Mouse (Mus musculus) T-cell, adult 2 months (primary cell): ENCODE data around the gene Nav2.

Source experiments
- DNase-seq: peaks from one replicate; pipeline ENCODE4 v3.0.0; 2022; ENCODE audit warnings: low spot score

The Nav2 gene

DNA sequence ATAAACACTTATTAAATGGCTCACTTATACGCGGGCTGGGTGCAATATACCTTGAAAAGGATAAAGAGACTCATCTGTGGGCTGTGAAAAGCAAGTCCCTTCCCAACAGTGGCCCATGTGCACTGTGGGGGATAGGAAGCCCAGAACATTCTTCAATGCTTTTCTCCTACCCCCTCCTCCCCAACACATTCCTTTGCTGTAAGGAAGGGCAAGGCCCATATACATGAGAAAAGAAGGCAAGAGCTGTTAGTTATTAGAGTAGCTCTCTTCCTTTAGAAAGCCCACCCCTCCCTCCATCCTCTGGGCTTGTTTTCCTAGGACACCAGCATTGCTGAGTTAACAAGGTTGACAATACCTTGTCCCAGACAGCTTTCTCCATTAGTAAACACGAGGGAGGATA lies 540.1 kb downstream of the Nav2 start:
- DNase-seq, result no peak

- no peak for DNase-seq
Observed at GRCm38 (mm10) chr7:49450261-49451141, 542.0 kb downstream of the Nav2 start.

- no peak for DNase-seq
Observed at GRCm38 (mm10) chr7:49451240-49451639, 542.7 kb downstream of the Nav2 start.

DNA sequence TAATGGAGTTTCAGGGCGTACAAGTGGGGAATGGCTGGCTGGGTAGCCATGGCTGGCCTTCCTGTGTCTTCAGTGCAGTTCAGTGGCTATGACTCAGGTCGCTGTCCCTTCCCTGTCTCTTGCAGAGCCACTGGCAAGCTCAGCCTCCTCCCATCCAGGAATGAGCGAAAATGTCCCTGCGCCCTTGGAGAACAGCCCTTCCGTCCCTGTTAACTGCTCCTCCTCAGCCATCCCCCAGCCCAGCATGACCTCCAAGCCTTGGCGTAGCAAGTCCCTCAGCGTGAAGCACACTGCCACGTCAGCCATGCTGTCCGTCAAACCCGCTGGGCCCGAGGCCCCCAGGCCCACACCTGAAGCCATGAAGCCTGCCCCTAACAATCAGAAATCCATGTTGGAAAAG lies 543.8 kb downstream of the Nav2 start:
- DNase-seq, result no peak

- DNase-seq, result no peak
Observed at GRCm38 (mm10) chr7:49454601-49455000, 546.1 kb downstream of the Nav2 start.

DNA sequence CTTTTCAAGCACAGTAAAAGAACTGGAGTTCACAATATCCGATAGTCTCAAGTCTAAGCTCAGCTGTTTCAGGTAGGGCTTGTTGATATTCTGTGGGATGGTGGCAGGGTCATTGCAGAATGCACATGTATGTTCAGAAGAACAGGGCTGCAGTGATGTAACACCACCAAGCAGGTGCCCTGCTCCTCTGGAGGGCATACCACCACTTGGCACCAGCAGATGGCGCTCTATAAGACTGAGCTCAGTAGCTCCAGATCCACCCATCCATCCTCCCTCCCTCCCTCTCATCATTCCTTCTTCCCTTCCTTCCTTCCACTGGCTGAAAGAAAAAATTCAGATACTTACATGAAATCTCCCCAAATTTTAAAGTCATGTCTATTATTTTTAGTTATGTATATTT lies 547.6 kb downstream of the Nav2 start:
- DNase-seq, result peak; percentile 20

- DNase-seq, result no peak
Observed at GRCm38 (mm10) chr7:49457398-49457797, 548.9 kb downstream of the Nav2 start.

GRCm38 (mm10) chr7:49457890-49458289 lies 549.4 kb downstream of the Nav2 start:
- DNase-seq, result no peak

DNA sequence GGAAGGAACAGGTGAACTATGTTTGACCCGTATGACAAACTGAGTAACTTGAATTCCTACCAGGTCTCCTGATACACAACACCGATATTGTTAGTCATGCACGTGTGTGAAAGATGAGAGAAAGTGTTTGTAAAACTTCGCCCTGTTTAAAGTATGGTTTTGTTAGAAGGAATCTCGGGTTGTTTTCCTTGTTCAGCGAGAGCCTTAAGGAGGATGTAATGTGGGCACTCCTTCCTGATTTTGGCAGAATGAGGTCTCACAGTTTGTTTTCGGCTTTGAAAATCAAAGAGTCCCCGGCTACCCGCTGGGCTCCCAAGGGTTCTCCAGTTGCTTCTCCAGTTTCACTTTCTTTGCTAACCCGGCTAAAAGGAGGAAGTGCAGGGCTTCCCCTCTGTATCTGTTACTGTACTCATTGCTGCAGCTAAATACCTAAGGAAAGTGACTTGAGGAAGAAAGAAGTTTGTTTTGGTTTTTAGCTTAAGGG lies 553.9 kb downstream of the Nav2 start:
- peak; percentile 37 for DNase-seq

DNA sequence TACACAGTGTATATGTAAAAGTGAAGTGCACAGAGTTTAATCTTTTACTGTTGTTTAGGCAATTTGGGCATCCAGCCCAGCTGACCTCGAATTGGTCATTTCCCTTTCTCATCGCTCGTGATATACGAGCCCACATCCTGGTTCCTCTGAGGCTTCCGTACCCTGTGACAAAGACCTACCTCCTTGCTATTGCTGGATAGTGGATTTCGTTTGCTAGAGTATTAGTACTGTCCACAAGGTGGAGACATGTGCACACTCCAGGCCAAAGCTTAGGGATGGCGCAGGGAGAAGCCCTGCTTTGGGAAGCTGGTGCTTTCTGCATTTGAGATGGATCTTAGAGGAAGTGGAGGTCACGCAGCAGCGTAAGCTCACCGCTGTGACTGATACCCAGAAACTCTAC lies 559.3 kb downstream of the Nav2 start:
- peak; percentile 27 for DNase-seq

DNA sequence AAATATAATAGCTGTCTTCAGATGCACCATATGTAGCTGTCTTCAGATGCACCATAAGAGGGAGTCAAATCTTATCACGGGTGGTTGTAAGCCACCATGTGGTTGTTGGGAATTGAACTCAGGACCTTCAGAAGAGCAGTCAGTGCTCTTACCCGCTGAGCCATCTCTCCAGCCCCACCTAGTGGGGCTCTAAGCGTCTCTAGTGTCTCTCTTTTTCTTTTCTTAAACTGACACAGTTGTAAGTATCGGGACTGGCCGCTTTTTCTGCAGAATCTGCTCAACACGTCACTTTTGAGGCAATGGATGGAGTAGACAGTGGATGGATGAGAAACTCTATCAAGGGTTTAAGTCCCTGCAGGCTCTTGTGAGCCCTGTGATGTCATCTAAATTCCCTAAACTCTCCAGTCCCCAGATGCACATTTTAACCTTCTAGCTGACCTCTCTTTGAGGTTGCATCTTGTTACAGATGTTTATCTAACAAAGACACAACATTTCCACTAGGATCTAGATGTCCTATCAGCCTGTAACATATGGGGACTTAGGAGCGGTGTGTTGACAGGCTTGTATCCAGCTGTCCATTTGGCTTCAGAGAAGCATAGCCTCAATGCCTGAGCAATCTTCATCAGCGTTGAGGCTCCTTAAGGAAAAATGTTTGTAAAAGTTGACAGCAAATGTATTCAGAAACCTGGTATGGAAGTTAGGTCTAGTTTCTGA lies 560.1 kb downstream of the Nav2 start:
- no peak for DNase-seq

GRCm38 (mm10) chr7:49471278-49471677 lies 562.8 kb downstream of the Nav2 start:
- DNase-seq, result peak; percentile 24

- DNase-seq, result no peak
Observed at GRCm38 (mm10) chr7:49475282-49475681, 566.8 kb downstream of the Nav2 start.

GRCm38 (mm10) chr7:49476163-49476562 lies 567.6 kb downstream of the Nav2 start:
- no peak for DNase-seq

DNA sequence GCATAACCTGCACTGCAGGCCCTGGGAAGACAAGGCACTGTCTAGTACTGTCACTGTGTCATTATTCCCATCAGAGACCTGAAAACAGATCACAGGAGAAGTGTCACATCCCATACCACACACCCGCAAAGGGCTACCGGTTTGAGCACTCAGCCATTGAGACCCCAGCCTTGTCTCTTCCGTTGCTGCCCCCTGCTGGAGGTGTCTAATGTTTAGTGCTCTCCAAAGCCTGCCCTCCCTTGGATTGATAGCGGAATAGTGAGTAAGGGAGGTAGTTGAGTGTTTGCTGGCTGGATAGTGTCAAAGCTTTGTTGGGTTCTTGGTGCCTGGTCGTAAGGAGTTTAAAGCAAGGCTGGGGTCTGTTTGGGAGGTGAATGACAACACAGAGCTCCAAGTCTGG lies 568.1 kb downstream of the Nav2 start:
- peak; percentile 19 for DNase-seq

DNA sequence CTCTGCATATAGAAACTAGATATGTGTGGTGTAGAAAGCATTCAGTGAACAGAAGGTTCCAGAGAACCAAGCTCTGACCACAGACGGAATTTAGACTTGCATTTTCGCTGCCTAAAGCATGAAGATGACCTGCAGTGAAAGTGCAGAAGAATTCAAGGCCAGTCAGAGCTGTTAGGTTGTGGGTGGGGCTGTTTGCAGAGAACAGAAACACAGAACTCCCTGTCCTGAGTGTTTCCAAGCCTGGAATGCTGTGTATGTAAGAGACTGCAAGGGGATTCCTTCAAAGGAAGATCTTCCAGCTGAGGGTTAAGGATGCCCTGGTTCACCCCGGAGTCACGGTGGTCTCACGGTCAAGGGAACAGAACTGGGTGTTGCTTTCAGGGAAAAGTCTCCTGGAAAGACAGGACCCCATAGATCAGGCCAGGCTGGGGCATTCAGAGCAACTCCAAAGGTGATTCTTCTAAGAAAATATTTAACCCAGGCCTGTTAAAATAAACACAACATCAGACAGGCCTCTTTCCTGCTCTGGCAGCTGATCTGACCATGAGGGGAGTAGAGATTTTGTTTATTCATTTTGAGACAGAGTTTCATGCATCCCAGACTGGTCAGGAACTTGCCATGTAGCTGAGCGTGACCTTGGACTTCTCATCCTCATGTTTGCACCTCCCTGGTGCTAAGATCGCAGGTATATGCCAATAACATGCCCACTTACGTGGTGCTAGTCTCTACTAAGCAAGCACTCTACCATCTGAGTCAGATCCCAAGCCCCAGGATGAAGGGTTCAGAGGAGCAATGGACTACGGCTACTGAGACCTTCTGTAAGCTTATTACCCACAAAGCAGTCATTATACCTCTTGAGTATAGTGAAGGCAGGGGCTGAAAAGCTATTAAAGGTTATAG lies 568.8 kb downstream of the Nav2 start:
- DNase-seq, result no peak

- DNase-seq, result no peak
Observed at GRCm38 (mm10) chr7:49477976-49478349, 569.4 kb downstream of the Nav2 start.

GRCm38 (mm10) chr7:49478886-49479285 lies 570.4 kb downstream of the Nav2 start:
- DNase-seq, result no peak

DNA sequence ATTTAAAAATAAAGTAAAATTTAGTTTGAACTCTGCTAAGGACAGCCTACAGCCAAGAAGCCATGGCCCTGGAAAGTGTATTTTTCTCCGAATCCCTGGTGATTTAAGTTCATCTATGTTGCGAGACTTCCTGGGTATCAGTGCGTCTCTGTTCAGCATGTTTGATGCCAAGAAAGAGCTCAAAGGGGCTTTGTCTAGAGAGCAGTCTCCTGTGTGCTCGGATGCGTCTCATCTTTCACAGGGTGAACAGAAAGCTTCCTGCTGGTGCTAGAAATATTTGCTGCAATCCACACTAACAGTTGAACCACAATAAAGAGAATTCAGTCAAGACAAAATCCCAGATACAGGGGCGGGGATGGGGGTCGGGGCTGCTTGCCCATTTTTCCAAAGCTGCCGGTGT lies 572.4 kb downstream of the Nav2 start:
- no peak for DNase-seq

DNA sequence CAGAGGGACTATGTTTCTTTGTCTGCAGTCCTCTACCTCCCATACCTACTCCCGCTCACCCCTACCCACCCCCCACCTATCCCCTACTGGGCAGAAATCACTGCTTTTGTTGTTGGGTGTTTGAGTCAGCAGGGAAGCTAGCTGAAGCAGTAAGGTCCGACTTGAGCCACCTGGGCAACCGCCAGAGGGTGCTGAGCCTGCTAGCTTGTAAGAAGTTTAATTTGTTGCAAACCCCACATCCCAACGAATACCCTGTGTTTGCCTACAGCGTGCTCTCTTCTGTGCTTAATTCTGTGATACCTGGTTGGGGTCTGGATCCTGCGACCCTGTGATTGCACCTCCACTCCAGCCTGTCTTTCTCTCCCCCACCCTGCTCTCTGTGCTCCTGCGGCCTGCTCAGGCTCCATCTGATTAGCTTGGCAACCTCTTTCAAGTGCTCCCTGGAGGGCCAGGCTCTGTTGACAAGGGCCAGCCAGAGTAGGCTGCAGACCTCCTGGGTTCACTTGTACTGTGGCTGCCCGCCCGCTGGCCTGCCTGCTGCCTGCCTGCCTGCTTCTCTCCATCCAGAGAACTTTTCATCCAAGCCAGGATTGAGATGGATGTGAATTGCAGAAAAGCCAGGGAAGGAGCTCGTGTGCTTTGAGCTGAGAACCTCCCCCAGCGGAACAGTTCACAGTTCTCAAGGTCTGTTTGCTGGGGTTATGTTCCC lies 575.7 kb downstream of the Nav2 start:
- no peak for DNase-seq

DNA sequence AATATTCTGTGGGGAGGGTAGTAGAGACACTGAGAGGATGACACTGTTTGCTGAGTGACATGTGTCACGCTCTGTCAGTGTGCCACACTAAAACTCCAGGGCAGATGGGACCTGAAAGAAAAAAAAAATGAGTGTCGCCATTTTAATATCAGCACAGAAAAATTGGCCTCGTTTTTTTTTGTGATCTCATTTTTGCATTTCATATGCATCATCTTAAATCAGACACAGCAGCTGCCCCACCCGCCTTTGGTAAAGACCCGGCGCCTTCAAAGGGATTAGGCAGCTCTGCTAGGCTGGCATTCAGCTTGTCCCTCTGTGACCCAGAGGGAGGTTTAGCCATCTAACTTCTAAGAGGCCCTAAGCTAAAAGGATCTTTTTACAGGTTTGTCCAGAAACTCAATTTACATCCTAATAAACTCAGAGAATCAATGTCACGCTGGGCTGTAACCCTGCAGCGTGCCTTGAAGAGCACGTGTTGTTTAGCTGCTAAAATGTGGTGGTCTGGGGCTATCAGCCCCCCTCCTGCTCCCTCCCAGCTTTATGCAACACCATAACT lies 576.9 kb downstream of the Nav2 start:
- DNase-seq, result no peak
